In genomic region chr11:22956830-22957229, GRCm38 (mm10) we compare ENCODE assay signal across 9 mouse cellular contexts. TPM values are rescaled to one million over a fixed set of nuclear protein-coding genes. Genes with fewer than 3 reads are reported as not detected.
DNase-seq lines count a peak whose midpoint lies in the region; ATAC-seq and TF ChIP-seq lines count a peak whose summit lies in the region.
"Had no signal": no experiment of that assay in that cellular context is flagged by ENCODE, and none has a peak within 500 bp of the region (broad histone marks: within the 10 kb centered on the region; RNA-seq: fewer than 3 reads in every experiment).

No protein-coding gene starts in this region.

- ATAC-seq in activated CD4-positive, CD25-positive, alpha-beta regulatory T cell, adult 4 months: peak; percentile 46
- ATAC-seq in intestine, postnatal 0 days: peak; percentile 70
- peak; percentile 73 for ATAC-seq in lung, embryonic 16.5 days (ENCODE audit: low read depth)

- no peak overlapping the region for H3K4me2 ChIP-seq in intestine, postnatal 0 days (replicated peaks; ENCODE audit: low read depth)
- no peak overlapping the region for H3K4me2 ChIP-seq in lung, embryonic 16.5 days (ENCODE audit: low read depth, low read length)
- H3K4me2 ChIP-seq: neural tube, embryonic 12.5 days had no signal

- no peaks in the 10 kb centered on the region for H3K4me1 ChIP-seq in intestine, postnatal 0 days (replicated peaks; ENCODE audit: control insufficient read depth, insufficient read depth, low read length)
- no peaks in the 10 kb centered on the region for H3K4me1 ChIP-seq in lung, embryonic 16.5 days (replicated peaks; ENCODE audit: control insufficient read depth, insufficient read depth, low read length)
- H3K4me1 ChIP-seq: neural tube, embryonic 12.5 days had no signal

- H3K36me3 ChIP-seq in intestine, postnatal 0 days (ENCODE audit: control insufficient read depth, insufficient read depth): peaks cover 9% of the 10 kb centered on the region
- no peaks in the 10 kb centered on the region for H3K36me3 ChIP-seq in lung, embryonic 16.5 days (ENCODE audit: control insufficient read depth, insufficient read depth, low read length)

- WGBS in intestine, postnatal 0 days: 75% methylated on average over 4 of the region's 4 CpGs
- 74% methylated on average over 4 of the region's 4 CpGs for WGBS in lung, embryonic 16.5 days

- H3K4me3 ChIP-seq in intestine, postnatal 0 days (ENCODE audit: low read depth, low read length): no peak overlapping the region
- H3K4me3 ChIP-seq in lung, embryonic 16.5 days (ENCODE audit: low read length): no peak overlapping the region
- H3K4me3 ChIP-seq: neural tube, embryonic 12.5 days had no signal

- H3K9ac ChIP-seq in intestine, postnatal 0 days (ENCODE audit: low read depth, low read length): no peak overlapping the region
- no peak overlapping the region for H3K9ac ChIP-seq in lung, embryonic 16.5 days (ENCODE audit: low read length)
- H3K9ac ChIP-seq: neural tube, embryonic 12.5 days had no signal

- peak; percentile 22 for DNase-seq in retina, embryonic 14.5 days (ENCODE audit: low spot score)
- no peak for DNase-seq in retina, postnatal 1 day
- peak; percentile 47 for DNase-seq in gastrocnemius, adult 18-20 months (ENCODE audit: low spot score)
- peak; percentile 52 to 59 for DNase-seq in spleen, postnatal 14 days (ENCODE audit: low spot score in 2 of 2)
- no peak for DNase-seq in left cerebral cortex, adult 9 months (ENCODE audit: low spot score in 2 of 2)

- H3K9me3 ChIP-seq in intestine, postnatal 0 days (ENCODE audit: control insufficient read depth): no peaks in the 10 kb centered on the region
- H3K9me3 ChIP-seq in lung, embryonic 16.5 days (ENCODE audit: control insufficient read depth, low read length): no peaks in the 10 kb centered on the region
- H3K9me3 ChIP-seq: neural tube, embryonic 12.5 days had no signal

- no peaks in the 10 kb centered on the region for H3K27me3 ChIP-seq in intestine, postnatal 0 days (replicated peaks; ENCODE audit: control insufficient read depth, insufficient read depth, low read length)
- no peaks in the 10 kb centered on the region for H3K27me3 ChIP-seq in lung, embryonic 16.5 days (ENCODE audit: control insufficient read depth, insufficient read depth, low read depth, low read length)
- H3K27me3 ChIP-seq: neural tube, embryonic 12.5 days had no signal

- no peak overlapping the region for H3K27ac ChIP-seq in intestine, postnatal 0 days (ENCODE audit: low read depth, low read length)
- H3K27ac ChIP-seq in lung, embryonic 16.5 days (ENCODE audit: low read length): no peak overlapping the region
- H3K27ac ChIP-seq: neural tube, embryonic 12.5 days had no signal

- TF ChIP-seq CTCF in intestine, postnatal 0 days (IDR thresholded peaks at IDR 0.05; ENCODE audit: low read depth): peak; percentile 89

RNA-seq across cellular contexts. Expression of gene Zrsr1, which starts 15.0 kb away (rescaled TPM):
- polyA plus RNA-seq in activated CD4-positive, CD25-positive, alpha-beta regulatory T cell, adult 4 months (2017; shearing (Covaris generic)): 1 to 10 TPM; 5.6 to 7.2 TPM
- total RNA-seq in gastrocnemius, adult 18-20 months (2021): 10 to 100 TPM; 21.1 to 25.0 TPM
- polyA plus RNA-seq in intestine, postnatal 0 days (2015; fragmentation: Nextera tagmentation; extraction: Ambion mirVana): 2.0 and 2.3 TPM in 2 replicates
- 3.2 and 4.0 TPM in 2 replicates for polyA plus RNA-seq in lung, embryonic 16.5 days (2015; fragmentation: Nextera tagmentation; extraction: Ambion mirVana)

RNA-seq across cellular contexts. Expression of gene Gm28048, which starts 25.1 kb away (rescaled TPM):
- 10 to 100 TPM; 32.8 to 42.2 TPM for polyA plus RNA-seq in activated CD4-positive, CD25-positive, alpha-beta regulatory T cell, adult 4 months (2017; shearing (Covaris generic))
- 1 to 10 TPM; 1.7 to 2.3 TPM for total RNA-seq in gastrocnemius, adult 18-20 months (2021)
- polyA plus RNA-seq in intestine, postnatal 0 days (2015; fragmentation: Nextera tagmentation; extraction: Ambion mirVana): 15.8 and 20.3 TPM in 2 replicates
- polyA plus RNA-seq in lung, embryonic 16.5 days (2015; fragmentation: Nextera tagmentation; extraction: Ambion mirVana): 13.9 and 18.3 TPM in 2 replicates

RNA-seq across cellular contexts. Expression of gene Commd1, which starts 25.4 kb away (rescaled TPM):
- 100 to 1,000 TPM in 1 of 2 experiments, 10 to 100 TPM in 1; 95.9 to 117 TPM for polyA plus RNA-seq in activated CD4-positive, CD25-positive, alpha-beta regulatory T cell, adult 4 months (2017; shearing (Covaris generic))
- 100 to 1,000 TPM in 1 of 2 experiments, 10 to 100 TPM in 1; 93.4 to 109 TPM for total RNA-seq in gastrocnemius, adult 18-20 months (2021)
- 286 and 294 TPM in 2 replicates for polyA plus RNA-seq in intestine, postnatal 0 days (2015; fragmentation: Nextera tagmentation; extraction: Ambion mirVana)
- polyA plus RNA-seq in lung, embryonic 16.5 days (2015; fragmentation: Nextera tagmentation; extraction: Ambion mirVana): 372 and 381 TPM in 2 replicates

RNA-seq across cellular contexts. Expression of gene Cct4, which starts 33.5 kb away (rescaled TPM):
- polyA plus RNA-seq in activated CD4-positive, CD25-positive, alpha-beta regulatory T cell, adult 4 months (2017; shearing (Covaris generic)): 100 to 1,000 TPM; 227 to 238 TPM
- total RNA-seq in gastrocnemius, adult 18-20 months (2021): 100 to 1,000 TPM; 104 to 105 TPM
- 95.3 and 101 TPM in 2 replicates for polyA plus RNA-seq in intestine, postnatal 0 days (2015; fragmentation: Nextera tagmentation; extraction: Ambion mirVana)
- polyA plus RNA-seq in lung, embryonic 16.5 days (2015; fragmentation: Nextera tagmentation; extraction: Ambion mirVana): 237 and 240 TPM in 2 replicates

RNA-seq across cellular contexts. Expression of gene Fam161a, which starts 50.5 kb away (rescaled TPM):
- polyA plus RNA-seq in activated CD4-positive, CD25-positive, alpha-beta regulatory T cell, adult 4 months (2017; shearing (Covaris generic)): 1 to 10 TPM; 2.0 to 2.7 TPM
- 1 to 10 TPM; 4.2 to 5.1 TPM for total RNA-seq in gastrocnemius, adult 18-20 months (2021)
- polyA plus RNA-seq in intestine, postnatal 0 days (2015; fragmentation: Nextera tagmentation; extraction: Ambion mirVana): 1.9 and 2.8 TPM in 2 replicates
- 10.8 and 12.0 TPM in 2 replicates for polyA plus RNA-seq in lung, embryonic 16.5 days (2015; fragmentation: Nextera tagmentation; extraction: Ambion mirVana)

Comparison
In these comparisons a context has a peak if more than half of its experiments do, and no peak if none do; other contexts are left out.
1. DNase-seq: peak in retina, embryonic 14.5 days (single experiment), gastrocnemius, adult 18-20 months (single experiment) and spleen, postnatal 14 days (2 of 2); none in retina, postnatal 1 day (single experiment) and left cerebral cortex, adult 9 months (0 of 2).
2. Peak in every context shown above with its lines, with median percentiles within 50 percentile points of each other: ATAC-seq.